Mouse (Mus musculus) hindbrain, embryonic 12.5 days (tissue): ENCODE results near the gene Lrrtm1. TPM values are rescaled to one million over a fixed set of nuclear protein-coding genes. Genes with fewer than 3 reads are reported as not detected.

ENCODE experiments used
- ATAC-seq: fragments of 200-750 bp; cut with Nextera tagmentation; 2 replicates; pipeline ENCODE4 v1.8.0; 2017; ENCODE audit warnings: moderate TSS enrichment; ENCODE audit not compliant: low FRiP score
- H3K27ac ChIP-seq: fragments of 300-500 bp; sonication (generic); 2 replicates; pipeline ENCODE4 v1.5.1; 2016; ENCODE audit warnings: mild to moderate bottlenecking
- H3K27me3 ChIP-seq: fragments of 300-500 bp; sonication (generic); 2 replicates; pipeline ENCODE4 v1.6.1; 2016; ENCODE audit warnings: mild to moderate bottlenecking
- H3K36me3 ChIP-seq: fragments of 300-500 bp; sonication (generic); 2 replicates; pipeline ENCODE4 v1.6.1; 2016; ENCODE audit warnings: mild to moderate bottlenecking
- H3K4me1 ChIP-seq: fragments of 300-500 bp; sonication (generic); 2 replicates; pipeline ENCODE4 v1.6.1; 2016
- H3K4me2 ChIP-seq: fragments of 300-500 bp; sonication (generic); replicated peaks from 2 replicates; pipeline ENCODE4 v1.6.1; 2016; ENCODE audit warnings: mild to moderate bottlenecking
- H3K4me3 ChIP-seq: fragments of 300-500 bp; sonication (generic); 2 replicates; pipeline ENCODE4 v1.5.1; 2016; ENCODE audit warnings: mild to moderate bottlenecking
- H3K9ac ChIP-seq: fragments of 300-500 bp; sonication (generic); 2 replicates; pipeline ENCODE4 v1.6.1; 2016; ENCODE audit warnings: mild to moderate bottlenecking, moderate library complexity
- H3K9me3 ChIP-seq: fragments of 300-500 bp; sonication (generic); replicated peaks from 2 replicates; pipeline ENCODE4 v1.6.1; 2016; ENCODE audit warnings: mild to moderate bottlenecking
- WGBS: fragments of 180-500 bp; shearing (Covaris S2); methylation state at CpG from one replicate; pipeline ENCODE4 v1.1.7; 2016; 5-methylcytosine and 5-hydroxymethylcytosine counted together
- polyA plus RNA-seq: library from polyadenylated mRNA; unstranded; fragments of >200 nt; fragmentation: Nextera tagmentation; extraction: Ambion mirVana; gene quantifications from 2 replicates; pipeline ENCODE4 v1.2.1, GENCODE M21; 2016

The Lrrtm1 gene
- 20.6 and 21.7 TPM in 2 replicates for polyA plus RNA-seq

GRCm38 (mm10) chr6:77242601-77243406 is at the start of gene Lrrtm1:
Lrrtm1 (plus strand) TSS chr6:77242689.
- Histone ChIP-seq H3K9ac (peak within 1 kb of the TSS; percentile 65), H3K4me1 (peaks cover 21% of the 10 kb centered on the region; the same call in 1 of the 2 replicates), H3K36me3 (no peaks in the 10 kb centered on the region), H3K9me3 (no peaks in the 10 kb centered on the region), H3K4me2 (peak within 1 kb of the TSS; percentile 89), H3K4me3 (peak within 1 kb of the TSS; percentile 53), H3K27ac (peak within 1 kb of the TSS; percentile 82), H3K27me3 (peaks cover 19% of the 10 kb centered on the region)
- under 1% methylated on average over 52 of the region's 53 CpGs for WGBS
- ATAC-seq = peak; percentile 92

- H3K27ac ChIP-seq = no peak overlapping the region
- H3K9ac ChIP-seq = no peak overlapping the region
- no peaks in the 10 kb centered on the region for H3K36me3 ChIP-seq
- WGBS = 82% methylated on average over 3 of the region's 3 CpGs
- H3K4me2 ChIP-seq = no peak overlapping the region
- H3K4me1 ChIP-seq = peaks cover 5% of the 10 kb centered on the region; the same call in 1 of the 2 replicates
- H3K9me3 ChIP-seq = no peaks in the 10 kb centered on the region
- no peak overlapping the region for H3K4me3 ChIP-seq
- no peaks in the 10 kb centered on the region for H3K27me3 ChIP-seq
- no peak for ATAC-seq
Measured at GRCm38 (mm10) chr6:77196650-77197049, 45.8 kb upstream of the Lrrtm1 start.

- no peak for ATAC-seq
- no peak overlapping the region for H3K27ac ChIP-seq
Measured at GRCm38 (mm10) chr6:77199375-77199774, 43.1 kb upstream of the Lrrtm1 start.

GRCm38 (mm10) chr6:77209183-77209582 is 33.3 kb upstream of the Lrrtm1 start:
- no peak overlapping the region for H3K4me2 ChIP-seq
- no peak for ATAC-seq
- no peak overlapping the region for H3K9ac ChIP-seq
- H3K27ac ChIP-seq = no peak overlapping the region
- WGBS = 91% methylated on average over 1 of the region's 1 CpGs
- H3K4me1 ChIP-seq = no peaks in the 10 kb centered on the region
- no peaks in the 10 kb centered on the region for H3K9me3 ChIP-seq
- H3K4me3 ChIP-seq = no peak overlapping the region
- H3K27me3 ChIP-seq = no peaks in the 10 kb centered on the region
- no peaks in the 10 kb centered on the region for H3K36me3 ChIP-seq

More at GRCm38 (mm10) chr6:77199375-77199774, 43.1 kb upstream of the Lrrtm1 start:
- Histone ChIP-seq H3K4me3 (no peak overlapping the region), H3K4me1 (peaks cover 5% of the 10 kb centered on the region; the same call in 1 of the 2 replicates), H3K27me3 (no peaks in the 10 kb centered on the region), H3K9ac (no peak overlapping the region), H3K9me3 (no peaks in the 10 kb centered on the region), H3K36me3 (no peaks in the 10 kb centered on the region), H3K4me2 (no peak overlapping the region)
- 26% methylated on average over 2 of the region's 2 CpGs for WGBS

GRCm38 (mm10) chr6:77209929-77210328 is 32.6 kb upstream of the Lrrtm1 start:
- H3K9me3 ChIP-seq = no peaks in the 10 kb centered on the region
- H3K36me3 ChIP-seq = no peaks in the 10 kb centered on the region
- H3K9ac ChIP-seq = no peak overlapping the region
- H3K27ac ChIP-seq = no peak overlapping the region
- 82% methylated on average over 3 of the region's 3 CpGs for WGBS
- H3K4me1 ChIP-seq = no peaks in the 10 kb centered on the region
- H3K4me2 ChIP-seq = no peak overlapping the region
- ATAC-seq = no peak
- no peaks in the 10 kb centered on the region for H3K27me3 ChIP-seq
- no peak overlapping the region for H3K4me3 ChIP-seq

- 24% methylated on average over 3 of the region's 3 CpGs for WGBS
- Histone ChIP-seq H3K4me1 (0 out of 2 replicates have a peak, but pooled peaks cover 6% of the 10 kb centered on the region), H3K9ac (no peak overlapping the region), H3K4me3 (no peak overlapping the region), H3K36me3 (no peaks in the 10 kb centered on the region), H3K4me2 (no peak overlapping the region), H3K27me3 (no peaks in the 10 kb centered on the region), H3K27ac (no peak overlapping the region), H3K9me3 (no peaks in the 10 kb centered on the region)
- no peak for ATAC-seq
Measured at GRCm38 (mm10) chr6:77213757-77214409, 28.6 kb upstream of the Lrrtm1 start.

GRCm38 (mm10) chr6:77215322-77215721 is 27.2 kb upstream of the Lrrtm1 start:
- H3K9me3 ChIP-seq = no peaks in the 10 kb centered on the region
- H3K9ac ChIP-seq = no peak overlapping the region
- no peak overlapping the region for H3K4me3 ChIP-seq
- no peaks in the 10 kb centered on the region for H3K36me3 ChIP-seq
- H3K27me3 ChIP-seq = no peaks in the 10 kb centered on the region
- WGBS = 36% methylated on average over 4 of the region's 4 CpGs
- peak; percentile 35; the same call in 1 of the 2 replicates for ATAC-seq
- H3K4me2 ChIP-seq = no peak overlapping the region
- 0 out of 2 replicates have a peak overlapping the region, but pooled peaks have one; percentile 23 for H3K27ac ChIP-seq
- H3K4me1 ChIP-seq = 0 out of 2 replicates have a peak, but pooled peaks cover 6% of the 10 kb centered on the region

GRCm38 (mm10) chr6:77218875-77219274 is 23.6 kb upstream of the Lrrtm1 start:
- Histone ChIP-seq H3K9me3 (no peaks in the 10 kb centered on the region), H3K27ac (no peak overlapping the region), H3K4me1 (peaks cover 12% of the 10 kb centered on the region; the same call in 1 of the 2 replicates), H3K36me3 (no peaks in the 10 kb centered on the region), H3K9ac (no peak overlapping the region), H3K27me3 (no peaks in the 10 kb centered on the region), H3K4me2 (no peak overlapping the region), H3K4me3 (no peak overlapping the region)
- no peak for ATAC-seq

- peaks cover 6% of the 10 kb centered on the region; the same call in 1 of the 2 replicates for H3K4me1 ChIP-seq
- no peaks in the 10 kb centered on the region for H3K36me3 ChIP-seq
- H3K27ac ChIP-seq = no peak overlapping the region
- H3K27me3 ChIP-seq = no peaks in the 10 kb centered on the region
- no peak for ATAC-seq
- no peak overlapping the region for H3K4me3 ChIP-seq
- no peak overlapping the region for H3K4me2 ChIP-seq
- no peaks in the 10 kb centered on the region for H3K9me3 ChIP-seq
- WGBS = 56% methylated on average over 4 of the region's 4 CpGs
- no peak overlapping the region for H3K9ac ChIP-seq
Measured at GRCm38 (mm10) chr6:77220776-77221175, 21.7 kb upstream of the Lrrtm1 start.

GRCm38 (mm10) chr6:77222849-77223638 is 19.4 kb upstream of the Lrrtm1 start:
- Histone ChIP-seq H3K4me2 (no peak overlapping the region), H3K27me3 (no peaks in the 10 kb centered on the region), H3K36me3 (no peaks in the 10 kb centered on the region), H3K4me1 (peaks cover 6% of the 10 kb centered on the region; the same call in 1 of the 2 replicates), H3K9me3 (no peaks in the 10 kb centered on the region), H3K27ac (no peak overlapping the region), H3K9ac (no peak overlapping the region), H3K4me3 (no peak overlapping the region)
- peak; percentile 85 for ATAC-seq
- 50% methylated on average over 16 of the region's 16 CpGs for WGBS

GRCm38 (mm10) chr6:77240426-77240825 is 2.1 kb upstream of the Lrrtm1 start:
- H3K9me3 ChIP-seq = no peaks in the 10 kb centered on the region
- no peak overlapping the region for H3K4me2 ChIP-seq
- peaks cover 19% of the 10 kb centered on the region; the same call in 1 of the 2 replicates for H3K4me1 ChIP-seq
- peaks cover 17% of the 10 kb centered on the region for H3K27me3 ChIP-seq
- H3K27ac ChIP-seq = no peak overlapping the region
- no peaks in the 10 kb centered on the region for H3K36me3 ChIP-seq
- H3K9ac ChIP-seq = no peak overlapping the region
- no peak for ATAC-seq
- WGBS = 53% methylated on average over 1 of the region's 1 CpGs
- H3K4me3 ChIP-seq = no peak overlapping the region
